Mouse (Mus musculus): ENCODE results near the gene Fst. TPM values are rescaled to one million over a fixed set of nuclear protein-coding genes. Genes with fewer than 3 reads are reported as not detected.

Gene Fst
- polyA plus RNA-seq (2014; fragmentation: Illumina TruSeq; extraction: RNeasy Lipid Tissue Mini Kit (QIAGEN cat#74804); ENCODE audit: low read depth, low replicate concordance) = 7.0 TPM

DNA sequence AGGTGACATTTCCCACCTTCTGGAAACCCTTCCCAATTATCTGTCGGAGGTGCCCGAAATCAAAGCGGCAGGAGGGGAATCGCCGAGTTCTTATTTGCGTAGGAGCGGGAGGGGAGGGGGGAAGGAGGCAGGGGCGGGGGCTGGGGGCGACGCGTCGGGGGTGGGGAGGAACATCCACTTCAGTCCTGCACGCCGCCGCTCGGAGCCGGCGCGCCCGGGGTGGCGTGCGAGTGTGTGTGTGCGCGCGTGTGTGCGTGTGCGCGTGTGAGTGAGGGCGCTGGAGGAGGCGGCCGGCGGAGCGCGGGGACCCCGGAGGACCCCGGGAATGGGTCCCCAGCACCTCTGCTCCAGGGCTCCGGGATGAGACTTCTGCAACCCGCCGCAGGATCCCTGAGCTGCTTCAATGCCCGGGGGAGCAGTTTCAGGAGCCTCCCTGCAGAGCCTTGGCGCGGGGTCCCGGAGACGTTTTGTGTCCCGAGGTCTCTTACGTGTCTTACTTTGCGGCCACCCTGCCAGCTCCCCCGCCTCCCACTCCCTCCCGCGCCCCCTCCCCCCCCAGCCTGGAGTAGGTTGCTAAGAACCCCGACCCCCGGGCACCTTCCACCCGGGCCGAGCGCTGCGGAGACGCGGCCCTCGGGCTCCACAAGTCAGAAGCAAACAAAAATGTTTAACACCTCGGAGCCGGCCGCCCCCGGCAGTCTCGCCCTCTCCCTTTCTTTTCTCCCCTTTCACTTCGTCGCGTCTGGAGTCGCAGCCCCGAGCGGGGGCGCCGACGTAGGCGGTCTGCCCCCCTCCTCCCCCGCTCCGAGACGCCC, at the start of gene Fst:
Fst (minus strand) TSS at position 66 of the 815 bp plus-strand sequence.

Other genes starting within 250 kb of the Fst start
- gene Ndufs4, start 70.7 kb downstream of the Fst start, polyA plus RNA-seq (2014; fragmentation: Illumina TruSeq; extraction: RNeasy Lipid Tissue Mini Kit (QIAGEN cat#74804); ENCODE audit: low read depth, low replicate concordance) = 136 TPM

Data from adipose tissue, adult 10 weeks (tissue).